Comparison of ENCODE assay signal across 26 mouse cellular contexts in genomic region chr2:102014538-102015113, GRCm38 (mm10).
A peak's percentile ranks its signal among the peaks of the same experiment; 100 is the strongest.
DNase-seq lines count a peak whose midpoint lies in the region; ATAC-seq and TF ChIP-seq lines count a peak whose summit lies in the region.
"Had no signal": no experiment of that assay in that cellular context is flagged by ENCODE, and none has a peak within 500 bp of the region (broad histone marks: within the 10 kb centered on the region; RNA-seq: fewer than 3 reads in every experiment).

No protein-coding gene starts in this region.

- no peak for TF ChIP-seq CTCF in midbrain, postnatal 0 days (IDR thresholded peaks at IDR 0.05)
- TF ChIP-seq CTCF in forebrain, postnatal 0 days (IDR thresholded peaks at IDR 0.05; ENCODE audit: low read depth): no peak

- H3K9ac ChIP-seq in forebrain, embryonic 14.5 days (ENCODE audit: low read length): no peak overlapping the region
- H3K9ac ChIP-seq in hindbrain, embryonic 16.5 days (ENCODE audit: low read depth, low read length): no peak overlapping the region
- H3K9ac ChIP-seq in hindbrain, embryonic 14.5 days: no peak overlapping the region
- no peak overlapping the region for H3K9ac ChIP-seq in midbrain, embryonic 12.5 days (replicated peaks)
- H3K9ac ChIP-seq in midbrain, postnatal 0 days (replicated peaks; ENCODE audit: low read length, poor library complexity, severe bottlenecking): no peak overlapping the region
- no peak overlapping the region for H3K9ac ChIP-seq in forebrain, postnatal 0 days
- H3K9ac ChIP-seq: embryonic facial prominence, embryonic 13.5 days; liver, embryonic 12.5 days; liver, postnatal 0 days; stomach, embryonic 15.5 days had no signal

- H3K4me2 ChIP-seq in forebrain, embryonic 14.5 days (ENCODE audit: low read length): no peak overlapping the region
- no peak overlapping the region for H3K4me2 ChIP-seq in hindbrain, embryonic 16.5 days (ENCODE audit: low read length)
- H3K4me2 ChIP-seq in hindbrain, embryonic 14.5 days (replicated peaks): no peak overlapping the region
- H3K4me2 ChIP-seq in midbrain, embryonic 12.5 days (replicated peaks): no peak overlapping the region
- H3K4me2 ChIP-seq in midbrain, postnatal 0 days (ENCODE audit: low read depth, low read length, poor library complexity, severe bottlenecking): no peak overlapping the region
- H3K4me2 ChIP-seq in forebrain, postnatal 0 days (ENCODE audit: low read depth): no peak overlapping the region
- H3K4me2 ChIP-seq: embryonic facial prominence, embryonic 13.5 days; heart, embryonic 11.5 days; liver, embryonic 12.5 days; stomach, embryonic 15.5 days had no signal

- peaks cover 23% of the 10 kb centered on the region for H3K4me1 ChIP-seq in forebrain, embryonic 10.5 days
- peaks cover 6% of the 10 kb centered on the region for H3K4me1 ChIP-seq in forebrain, embryonic 14.5 days (ENCODE audit: control insufficient read depth, insufficient read depth, low read length)
- no peaks in the 10 kb centered on the region for H3K4me1 ChIP-seq in hindbrain, embryonic 16.5 days (ENCODE audit: control insufficient read depth, insufficient read depth, low read depth, low read length)
- H3K4me1 ChIP-seq in hindbrain, embryonic 14.5 days (replicated peaks; ENCODE audit: control insufficient read depth, insufficient read depth, low read length): peaks cover 7% of the 10 kb centered on the region
- H3K4me1 ChIP-seq in midbrain, embryonic 12.5 days: peaks cover 17% of the 10 kb centered on the region; the same call in 1 of the 2 replicates
- H3K4me1 ChIP-seq in midbrain, postnatal 0 days (ENCODE audit: insufficient read depth, low read length): no peaks in the 10 kb centered on the region
- no peaks in the 10 kb centered on the region for H3K4me1 ChIP-seq in forebrain, postnatal 0 days (ENCODE audit: insufficient read depth)
- H3K4me1 ChIP-seq: stomach, embryonic 15.5 days had no signal

- peak overlapping the region; percentile 11; the same call in 1 of the 2 replicates for H3K27ac ChIP-seq in forebrain, embryonic 10.5 days
- H3K27ac ChIP-seq in forebrain, embryonic 14.5 days (ENCODE audit: low read depth, low read length): no peak overlapping the region
- H3K27ac ChIP-seq in hindbrain, embryonic 16.5 days (ENCODE audit: low read depth, low read length): no peak overlapping the region
- H3K27ac ChIP-seq in hindbrain, embryonic 14.5 days: no peak overlapping the region
- 0 out of 2 replicates have a peak overlapping the region, but pooled peaks have one; percentile 6 for H3K27ac ChIP-seq in midbrain, embryonic 12.5 days (replicated peaks)
- no peak overlapping the region for H3K27ac ChIP-seq in midbrain, postnatal 0 days (ENCODE audit: low read depth, low read length)
- H3K27ac ChIP-seq in forebrain, postnatal 0 days (ENCODE audit: low read depth, low read length): no peak overlapping the region
- H3K27ac ChIP-seq: embryonic facial prominence, embryonic 13.5 days; left cerebral cortex, adult 2 months; liver, embryonic 12.5 days; stomach, embryonic 15.5 days had no signal

- WGBS in forebrain, embryonic 10.5 days: 96% methylated on average over 6 of the region's 6 CpGs
- WGBS in forebrain, embryonic 14.5 days: 70% methylated on average over 6 of the region's 6 CpGs
- WGBS in hindbrain, embryonic 16.5 days: 84% methylated on average over 6 of the region's 6 CpGs
- 83% methylated on average over 6 of the region's 6 CpGs for WGBS in hindbrain, embryonic 14.5 days
- WGBS in midbrain, embryonic 12.5 days: 87% methylated on average over 6 of the region's 6 CpGs
- 75% methylated on average over 6 of the region's 6 CpGs for WGBS in midbrain, postnatal 0 days
- 71% methylated on average over 6 of the region's 6 CpGs for WGBS in forebrain, postnatal 0 days

- no peak overlapping the region for H3K4me3 ChIP-seq in forebrain, embryonic 10.5 days
- H3K4me3 ChIP-seq in forebrain, embryonic 14.5 days (ENCODE audit: low read depth, low read length): no peak overlapping the region
- no peak overlapping the region for H3K4me3 ChIP-seq in hindbrain, embryonic 16.5 days (ENCODE audit: low read length)
- no peak overlapping the region for H3K4me3 ChIP-seq in hindbrain, embryonic 14.5 days (replicated peaks; ENCODE audit: low read length)
- H3K4me3 ChIP-seq in midbrain, embryonic 12.5 days: no peak overlapping the region
- H3K4me3 ChIP-seq in midbrain, postnatal 0 days (ENCODE audit: low read depth, low read length): no peak overlapping the region
- H3K4me3 ChIP-seq in forebrain, postnatal 0 days (ENCODE audit: low read depth, low read length): no peak overlapping the region
- H3K4me3 ChIP-seq: embryonic facial prominence, embryonic 13.5 days; left cerebral cortex, adult 2 months; liver, embryonic 12.5 days; stomach, embryonic 15.5 days had no signal

- no peaks in the 10 kb centered on the region for H3K27me3 ChIP-seq in forebrain, embryonic 10.5 days (ENCODE audit: poor library complexity, severe bottlenecking)
- H3K27me3 ChIP-seq in forebrain, embryonic 14.5 days (replicated peaks; ENCODE audit: control insufficient read depth, insufficient read depth, low read length): no peaks in the 10 kb centered on the region
- no peaks in the 10 kb centered on the region for H3K27me3 ChIP-seq in hindbrain, embryonic 16.5 days (replicated peaks; ENCODE audit: control insufficient read depth, insufficient read depth, low read length)
- H3K27me3 ChIP-seq in hindbrain, embryonic 14.5 days (ENCODE audit: control insufficient read depth, insufficient read depth, low read length): no peaks in the 10 kb centered on the region
- H3K27me3 ChIP-seq in midbrain, embryonic 12.5 days: no peaks in the 10 kb centered on the region
- no peaks in the 10 kb centered on the region for H3K27me3 ChIP-seq in midbrain, postnatal 0 days (ENCODE audit: insufficient read depth, low read length)
- H3K27me3 ChIP-seq in forebrain, postnatal 0 days (ENCODE audit: insufficient read depth, low read length): no peaks in the 10 kb centered on the region
- H3K27me3 ChIP-seq: CH12.LX; embryonic facial prominence, embryonic 13.5 days; liver, embryonic 12.5 days; stomach, embryonic 15.5 days had no signal

- H3K9me3 ChIP-seq in forebrain, embryonic 10.5 days: no peaks in the 10 kb centered on the region
- H3K9me3 ChIP-seq in forebrain, embryonic 14.5 days (replicated peaks; ENCODE audit: control insufficient read depth, low read length): no peaks in the 10 kb centered on the region
- H3K9me3 ChIP-seq in hindbrain, embryonic 16.5 days (ENCODE audit: control insufficient read depth, low read length): no peaks in the 10 kb centered on the region
- no peaks in the 10 kb centered on the region for H3K9me3 ChIP-seq in hindbrain, embryonic 14.5 days (ENCODE audit: control insufficient read depth, low read length)
- H3K9me3 ChIP-seq in midbrain, embryonic 12.5 days: no peaks in the 10 kb centered on the region
- no peaks in the 10 kb centered on the region for H3K9me3 ChIP-seq in midbrain, postnatal 0 days (ENCODE audit: low read length)
- H3K9me3 ChIP-seq in forebrain, postnatal 0 days (ENCODE audit: low read length): no peaks in the 10 kb centered on the region
- H3K9me3 ChIP-seq: embryonic facial prominence, embryonic 13.5 days; liver, embryonic 12.5 days; stomach, embryonic 15.5 days had no signal

- ATAC-seq in forebrain, embryonic 14.5 days: no peak
- 0 out of 2 replicates have a peak, but pooled peaks have one; percentile 12 for ATAC-seq in hindbrain, embryonic 16.5 days
- ATAC-seq in hindbrain, embryonic 14.5 days (ENCODE audit: low FRiP score): no peak
- ATAC-seq in midbrain, embryonic 12.5 days (ENCODE audit: low FRiP score, low read depth): no peak
- no peak for ATAC-seq in midbrain, postnatal 0 days (ENCODE audit: low FRiP score)
- peak; percentile 23; the same call in 1 of the 2 replicates for ATAC-seq in forebrain, postnatal 0 days
- ATAC-seq: liver, embryonic 12.5 days; liver, postnatal 0 days had no signal

- peaks cover 6% of the 10 kb centered on the region; the same call in 1 of the 2 replicates for H3K36me3 ChIP-seq in forebrain, embryonic 10.5 days (replicated peaks)
- H3K36me3 ChIP-seq in forebrain, embryonic 14.5 days (ENCODE audit: control insufficient read depth, insufficient read depth, low read length): no peaks in the 10 kb centered on the region
- no peaks in the 10 kb centered on the region for H3K36me3 ChIP-seq in hindbrain, embryonic 16.5 days (ENCODE audit: control insufficient read depth, insufficient read depth, low read length)
- no peaks in the 10 kb centered on the region for H3K36me3 ChIP-seq in hindbrain, embryonic 14.5 days (replicated peaks; ENCODE audit: control insufficient read depth, insufficient read depth)
- H3K36me3 ChIP-seq in midbrain, embryonic 12.5 days: no peaks in the 10 kb centered on the region
- H3K36me3 ChIP-seq in midbrain, postnatal 0 days (ENCODE audit: insufficient read depth, low read length): no peaks in the 10 kb centered on the region
- H3K36me3 ChIP-seq in forebrain, postnatal 0 days (ENCODE audit: insufficient read depth): no peaks in the 10 kb centered on the region
- H3K36me3 ChIP-seq: embryonic facial prominence, embryonic 13.5 days; liver, embryonic 12.5 days; stomach, embryonic 15.5 days had no signal

- no peak for DNase-seq in forebrain, embryonic 10.5 days (ENCODE audit: extremely low spot score, low spot score)
- DNase-seq in forebrain, embryonic 14.5 days (ENCODE audit: low spot score): no peak
- DNase-seq in hindbrain, embryonic 14.5 days (ENCODE audit: low spot score): no peak
- DNase-seq in midbrain, postnatal 0 days (ENCODE audit: low spot score): no peak
- no peak for DNase-seq in forebrain, postnatal 0 days
- DNase-seq in adrenal gland, adult (ENCODE audit: inconsistent age in 2 of 2, low spot score in 1 of 2): no peak
- DNase-seq: adrenal gland, postnatal 10 days; cerebellum, adult 18-20 months; cerebellum, postnatal 10 days; gastrocnemius, postnatal 25 days; heart, adult 11 months; heart, postnatal 36 days; kidney, adult 11 months; kidney, postnatal 14 days; liver, postnatal 0 days; lung, postnatal 36 days; right cerebral cortex, postnatal 14 days; thymus, postnatal 14 days had no signal

Comparison
In these comparisons a context has a peak if more than half of its experiments do, and no peak if none do; other contexts are left out.
1. H3K27ac ChIP-seq: peak in forebrain, embryonic 10.5 days (single experiment) and midbrain, embryonic 12.5 days (single experiment); none in forebrain, embryonic 14.5 days (single experiment), hindbrain, embryonic 16.5 days (single experiment), hindbrain, embryonic 14.5 days (single experiment), midbrain, postnatal 0 days (single experiment) and forebrain, postnatal 0 days (single experiment).
2. ATAC-seq: peak in hindbrain, embryonic 16.5 days (single experiment) and forebrain, postnatal 0 days (single experiment); none in forebrain, embryonic 14.5 days (single experiment), hindbrain, embryonic 14.5 days (single experiment), midbrain, embryonic 12.5 days (single experiment) and midbrain, postnatal 0 days (single experiment).